ENCODE assay signal across 20 mouse cellular contexts in the genomic region with DNA sequence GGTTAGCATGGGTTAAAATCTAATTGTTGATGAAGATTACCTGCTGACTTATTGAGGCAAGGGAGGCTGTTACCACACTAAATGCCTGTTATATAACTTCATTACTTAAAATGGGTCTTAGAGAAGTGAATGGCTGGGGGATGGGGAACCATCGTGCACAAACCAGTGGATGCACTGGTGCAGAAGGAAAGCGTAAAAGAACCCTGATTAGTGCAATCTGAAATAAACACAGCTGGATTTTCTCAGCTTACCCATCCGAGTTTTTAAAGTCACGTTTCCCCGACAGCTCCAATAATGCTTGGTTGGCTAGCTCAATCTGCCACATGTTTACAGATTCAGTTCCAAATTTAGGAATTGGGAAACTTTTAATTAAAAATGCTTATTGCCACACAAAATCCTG.
DNase-seq lines count a peak whose midpoint lies in the region; ATAC-seq and TF ChIP-seq lines count a peak whose summit lies in the region.
"Had no signal": no experiment of that assay in that cellular context is flagged by ENCODE, and none has a peak within 500 bp of the region (broad histone marks: within the 10 kb centered on the region; RNA-seq: fewer than 3 reads in every experiment).

No protein-coding gene starts in this region.

- no peaks in the 10 kb centered on the region for H3K36me3 ChIP-seq in forebrain, embryonic 16.5 days (ENCODE audit: control insufficient read depth, insufficient read depth)
- H3K36me3 ChIP-seq in forebrain, embryonic 11.5 days (ENCODE audit: control insufficient read depth, insufficient read depth, low read length), result no peaks in the 10 kb centered on the region
- H3K36me3 ChIP-seq in kidney, postnatal 0 days (ENCODE audit: insufficient read depth, low read length), result no peaks in the 10 kb centered on the region
- no peaks in the 10 kb centered on the region for H3K36me3 ChIP-seq in kidney, embryonic 16.5 days (ENCODE audit: insufficient read depth, low read length)
- H3K36me3 ChIP-seq in intestine, postnatal 0 days (ENCODE audit: control insufficient read depth, insufficient read depth), result no peaks in the 10 kb centered on the region
- H3K36me3 ChIP-seq: kidney, embryonic 15.5 days; liver, embryonic 13.5 days; neural tube, embryonic 15.5 days had no signal

- 10% methylated on average over 5 of the region's 5 CpGs for WGBS in forebrain, embryonic 16.5 days
- 18% methylated on average over 5 of the region's 5 CpGs for WGBS in forebrain, embryonic 11.5 days
- WGBS in kidney, postnatal 0 days, result 19% methylated on average over 5 of the region's 5 CpGs
- 33% methylated on average over 5 of the region's 5 CpGs for WGBS in kidney, embryonic 16.5 days
- 68% methylated on average over 5 of the region's 5 CpGs for WGBS in intestine, postnatal 0 days

- intact Hi-C loops in left cerebral cortex, postnatal 14 days (cut with DNase I), result no loop called here
- intact Hi-C loops in left cerebral cortex, postnatal 4 days (cut with DNase I), result no loop called here

- no peak overlapping the region for H3K4me2 ChIP-seq in forebrain, embryonic 16.5 days (ENCODE audit: low read length)
- H3K4me2 ChIP-seq in forebrain, embryonic 11.5 days (ENCODE audit: low read depth, low read length, severe bottlenecking), result no peak overlapping the region
- no peak overlapping the region for H3K4me2 ChIP-seq in kidney, postnatal 0 days (ENCODE audit: low read length)
- H3K4me2 ChIP-seq in kidney, embryonic 16.5 days (replicated peaks; ENCODE audit: low read depth, low read length), result no peak overlapping the region
- H3K4me2 ChIP-seq in intestine, postnatal 0 days (replicated peaks; ENCODE audit: low read depth), result no peak overlapping the region
- H3K4me2 ChIP-seq: heart, embryonic 11.5 days; kidney, embryonic 15.5 days; liver, embryonic 13.5 days; neural tube, embryonic 15.5 days had no signal

- DNase-seq in forebrain, embryonic 11.5 days (ENCODE audit: low spot score), result no peak
- DNase-seq in kidney, postnatal 0 days (ENCODE audit: low spot score), result peak; percentile 3
- peak; percentile 13 for DNase-seq in left cerebral cortex, postnatal 14 days (ENCODE audit: low spot score in 2 of 2)
- DNase-seq in left cerebral cortex, postnatal 4 days, result no peak
- DNase-seq in brain, adult 2 months (ENCODE audit: low read depth, low spot score), result peak; percentile 63
- DNase-seq: adrenal gland, postnatal 10 days; cerebellum, adult 8-10 months; liver, embryonic 13.5 days; thymus, adult 2 months; thymus, postnatal 4 days had no signal

- ATAC-seq in forebrain, embryonic 16.5 days, result peak; percentile 20; the same call in 1 of the 2 replicates
- no peak for ATAC-seq in forebrain, embryonic 11.5 days (replicated peaks; ENCODE audit: low FRiP score)
- ATAC-seq in kidney, postnatal 0 days (replicated peaks; ENCODE audit: low FRiP score, low read depth), result no peak
- no peak for ATAC-seq in kidney, embryonic 16.5 days (ENCODE audit: low FRiP score, low TSS enrichment)
- no peak for ATAC-seq in intestine, postnatal 0 days
- ATAC-seq: hindbrain, postnatal 0 days; intestine, embryonic 16.5 days had no signal

- H3K27ac ChIP-seq in forebrain, embryonic 16.5 days (ENCODE audit: low read length), result no peak overlapping the region
- H3K27ac ChIP-seq in forebrain, embryonic 11.5 days (ENCODE audit: low read depth, low read length), result no peak overlapping the region
- H3K27ac ChIP-seq in kidney, postnatal 0 days, result no peak overlapping the region
- H3K27ac ChIP-seq in kidney, embryonic 16.5 days (ENCODE audit: low read length), result no peak overlapping the region
- H3K27ac ChIP-seq in intestine, postnatal 0 days (ENCODE audit: low read depth, low read length), result no peak overlapping the region
- H3K27ac ChIP-seq: hindbrain, postnatal 0 days; kidney, embryonic 15.5 days; liver, embryonic 13.5 days; macrophage; neural tube, embryonic 15.5 days; stomach, postnatal 0 days had no signal

- H3K4me1 ChIP-seq in forebrain, embryonic 16.5 days (replicated peaks; ENCODE audit: control insufficient read depth, insufficient read depth, low read length), result peaks cover 6% of the 10 kb centered on the region; the same call in 1 of the 2 replicates
- peaks cover 10% of the 10 kb centered on the region for H3K4me1 ChIP-seq in forebrain, embryonic 11.5 days (replicated peaks; ENCODE audit: control insufficient read depth, insufficient read depth, low read length)
- peaks cover 11% of the 10 kb centered on the region; the same call in 1 of the 2 replicates for H3K4me1 ChIP-seq in kidney, postnatal 0 days (replicated peaks; ENCODE audit: insufficient read depth, low read length)
- no peaks in the 10 kb centered on the region; the same call in none of the 2 replicates for H3K4me1 ChIP-seq in kidney, embryonic 16.5 days (ENCODE audit: insufficient read depth, low read length)
- H3K4me1 ChIP-seq in intestine, postnatal 0 days (replicated peaks; ENCODE audit: control insufficient read depth, insufficient read depth, low read length), result no peaks in the 10 kb centered on the region
- H3K4me1 ChIP-seq: liver, embryonic 13.5 days had no signal

- no peaks in the 10 kb centered on the region for H3K9me3 ChIP-seq in forebrain, embryonic 16.5 days (ENCODE audit: control insufficient read depth, low read length)
- no peaks in the 10 kb centered on the region for H3K9me3 ChIP-seq in forebrain, embryonic 11.5 days (ENCODE audit: control insufficient read depth, low read length)
- H3K9me3 ChIP-seq in kidney, postnatal 0 days (replicated peaks; ENCODE audit: low read length), result no peaks in the 10 kb centered on the region
- no peaks in the 10 kb centered on the region for H3K9me3 ChIP-seq in kidney, embryonic 16.5 days (ENCODE audit: low read length)
- H3K9me3 ChIP-seq in intestine, postnatal 0 days (ENCODE audit: control insufficient read depth), result no peaks in the 10 kb centered on the region
- H3K9me3 ChIP-seq: kidney, embryonic 15.5 days; liver, embryonic 13.5 days; neural tube, embryonic 15.5 days had no signal

- no peaks in the 10 kb centered on the region for H3K27me3 ChIP-seq in forebrain, embryonic 16.5 days (replicated peaks; ENCODE audit: control insufficient read depth, insufficient read depth, low read length)
- H3K27me3 ChIP-seq in forebrain, embryonic 11.5 days (ENCODE audit: control insufficient read depth, insufficient read depth, low read length), result no peaks in the 10 kb centered on the region
- no peaks in the 10 kb centered on the region for H3K27me3 ChIP-seq in kidney, postnatal 0 days (ENCODE audit: insufficient read depth, low read length)
- no peaks in the 10 kb centered on the region for H3K27me3 ChIP-seq in kidney, embryonic 16.5 days (ENCODE audit: insufficient read depth, low read length)
- no peaks in the 10 kb centered on the region for H3K27me3 ChIP-seq in intestine, postnatal 0 days (replicated peaks; ENCODE audit: control insufficient read depth, insufficient read depth, low read length)
- H3K27me3 ChIP-seq: kidney, embryonic 15.5 days; liver, embryonic 13.5 days; neural tube, embryonic 15.5 days had no signal

- no peak overlapping the region for H3K9ac ChIP-seq in forebrain, embryonic 16.5 days (replicated peaks; ENCODE audit: low read depth, low read length)
- H3K9ac ChIP-seq in forebrain, embryonic 11.5 days (ENCODE audit: low read length), result no peak overlapping the region
- H3K9ac ChIP-seq in kidney, postnatal 0 days (ENCODE audit: low read depth, low read length), result no peak overlapping the region
- no peak overlapping the region for H3K9ac ChIP-seq in kidney, embryonic 16.5 days (replicated peaks; ENCODE audit: low read length)
- H3K9ac ChIP-seq in intestine, postnatal 0 days (ENCODE audit: low read depth, low read length), result no peak overlapping the region
- H3K9ac ChIP-seq: kidney, embryonic 15.5 days; liver, embryonic 13.5 days; neural tube, embryonic 15.5 days had no signal

- no peak for TF ChIP-seq CTCF in kidney, postnatal 0 days (IDR thresholded peaks at IDR 0.05; ENCODE audit: low read depth)
- TF ChIP-seq CTCF in intestine, postnatal 0 days (IDR thresholded peaks at IDR 0.05; ENCODE audit: low read depth), result no peak

- H3K4me3 ChIP-seq in forebrain, embryonic 16.5 days (replicated peaks; ENCODE audit: low read length), result no peak overlapping the region
- H3K4me3 ChIP-seq in forebrain, embryonic 11.5 days (ENCODE audit: low read depth, low read length), result no peak overlapping the region
- no peak overlapping the region for H3K4me3 ChIP-seq in kidney, postnatal 0 days (replicated peaks; ENCODE audit: low read depth, low read length)
- no peak overlapping the region for H3K4me3 ChIP-seq in kidney, embryonic 16.5 days (ENCODE audit: low read length)
- no peak overlapping the region for H3K4me3 ChIP-seq in intestine, postnatal 0 days (ENCODE audit: low read depth, low read length)
- H3K4me3 ChIP-seq: kidney, embryonic 15.5 days; liver, embryonic 13.5 days; neural tube, embryonic 15.5 days had no signal

Comparison
In these comparisons a context has a peak if more than half of its experiments do, and no peak if none do; other contexts are left out.
1. DNase-seq: peak in kidney, postnatal 0 days (single experiment), left cerebral cortex, postnatal 14 days (2 of 2) and brain, adult 2 months (single experiment); none in forebrain, embryonic 11.5 days (single experiment) and left cerebral cortex, postnatal 4 days (single experiment).